Mouse (Mus musculus): ENCODE results near the gene Arpc2.

Gene Arpc2

DNA sequence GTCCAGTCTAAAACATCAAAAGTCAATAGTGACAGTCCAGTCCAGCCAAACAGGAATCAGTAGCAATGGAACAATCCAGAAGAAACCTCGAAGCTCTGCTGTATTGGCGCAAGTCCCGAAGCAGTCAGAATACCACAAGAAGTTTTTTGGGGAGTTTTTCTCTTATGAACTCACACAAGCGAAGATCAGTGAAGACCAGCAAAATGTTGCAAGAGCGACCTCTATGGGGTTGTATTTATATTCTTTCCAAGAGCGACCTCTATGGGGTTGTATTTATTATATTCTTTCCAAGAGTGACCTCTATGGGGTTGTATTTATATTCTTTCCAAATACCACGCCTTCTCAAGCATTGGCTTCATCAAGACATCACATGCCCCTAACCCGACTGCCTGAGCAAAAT, 32.9 kb downstream of the Arpc2 start:
- no peaks in the 10 kb centered on the region for H3K9me3 ChIP-seq (ENCODE audit: low read length)
- H3K27me3 ChIP-seq (ENCODE audit: insufficient read depth, low read length), result no peaks in the 10 kb centered on the region
- H3K4me1 ChIP-seq (replicated peaks; ENCODE audit: low read depth, low read length), result peaks cover 2% of the 10 kb centered on the region; the same call in 1 of the 2 replicates
- H3K36me3 ChIP-seq (ENCODE audit: insufficient read depth, low read length), result peaks cover 54% of the 10 kb centered on the region
- no peak for TF ChIP-seq NANOG (IDR thresholded peaks at IDR 0.05; ENCODE audit: borderline replicate concordance, low read length)
- no peak for TF ChIP-seq POU5F1 (IDR thresholded peaks at IDR 0.05; ENCODE audit: borderline replicate concordance, low read length)
- TF ChIP-seq CTCF (conservative IDR thresholded peaks at IDR 0.05; ENCODE audit: low read length), result peak; percentile 19; the same call in 1 of the 2 replicates
- H3K4me3 ChIP-seq (replicated peaks; ENCODE audit: low read length), result no peak overlapping the region

- Histone ChIP-seq H3K4me1 (replicated peaks; ENCODE audit: low read depth, low read length) (peaks cover 8% of the 10 kb centered on the region), H3K36me3 (ENCODE audit: insufficient read depth, low read length) (peaks cover 25% of the 10 kb centered on the region), H3K4me3 (replicated peaks; ENCODE audit: low read length) (no peak overlapping the region), H3K27me3 (ENCODE audit: insufficient read depth, low read length) (no peaks in the 10 kb centered on the region), H3K9me3 (ENCODE audit: low read length) (no peaks in the 10 kb centered on the region)
- TF ChIP-seq CTCF (conservative IDR thresholded peaks at IDR 0.05; ENCODE audit: low read length) (no peak), POU5F1 (IDR thresholded peaks at IDR 0.05; ENCODE audit: borderline replicate concordance, low read length) (no peak), NANOG (IDR thresholded peaks at IDR 0.05; ENCODE audit: borderline replicate concordance, low read length) (no peak)
Measured at GRCm38 (mm10) chr1:74271659-74272058, 35.8 kb downstream of the Arpc2 start.

DNA sequence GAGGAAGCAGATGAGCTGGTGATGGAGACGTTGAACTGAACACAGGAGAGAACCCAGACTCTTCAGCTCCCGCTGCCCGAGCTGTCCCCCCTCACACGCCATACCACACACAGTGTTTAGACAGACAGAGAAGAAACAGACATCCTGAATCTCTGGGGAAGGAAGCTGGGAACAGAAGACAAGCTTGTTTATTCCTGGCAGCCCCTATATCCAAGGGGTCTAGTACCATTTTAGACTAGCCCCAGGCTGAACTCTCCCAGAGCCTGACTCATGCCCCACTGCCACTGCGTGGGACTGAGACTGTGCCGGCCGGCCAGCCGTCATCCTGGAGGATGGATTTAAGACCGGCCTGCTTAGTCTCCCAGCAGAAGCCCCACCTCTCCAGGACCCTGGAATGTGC, 39.1 kb downstream of the Arpc2 start:
- H3K36me3 ChIP-seq (ENCODE audit: insufficient read depth, low read length), result peaks cover 15% of the 10 kb centered on the region
- peaks cover 38% of the 10 kb centered on the region for H3K4me1 ChIP-seq (replicated peaks; ENCODE audit: low read depth, low read length)
- no peaks in the 10 kb centered on the region for H3K27me3 ChIP-seq (ENCODE audit: insufficient read depth, low read length)
- no peaks in the 10 kb centered on the region for H3K9me3 ChIP-seq (ENCODE audit: low read length)
- no peak overlapping the region for H3K4me3 ChIP-seq (replicated peaks; ENCODE audit: low read length)
- TF ChIP-seq POU5F1 (IDR thresholded peaks at IDR 0.05; ENCODE audit: borderline replicate concordance, low read length) (no peak), CTCF (conservative IDR thresholded peaks at IDR 0.05; ENCODE audit: low read length) (no peak), NANOG (IDR thresholded peaks at IDR 0.05; ENCODE audit: borderline replicate concordance, low read length) (no peak)

- H3K27me3 ChIP-seq (ENCODE audit: insufficient read depth, low read length), result no peaks in the 10 kb centered on the region
- H3K4me1 ChIP-seq (replicated peaks; ENCODE audit: low read depth, low read length), result peaks cover 56% of the 10 kb centered on the region
- no peaks in the 10 kb centered on the region for H3K9me3 ChIP-seq (ENCODE audit: low read length)
- no peak overlapping the region for H3K4me3 ChIP-seq (replicated peaks; ENCODE audit: low read length)
- H3K36me3 ChIP-seq (ENCODE audit: insufficient read depth, low read length), result peaks cover 36% of the 10 kb centered on the region
- TF ChIP-seq POU5F1 (IDR thresholded peaks at IDR 0.05; ENCODE audit: borderline replicate concordance, low read length) (no peak), CTCF (conservative IDR thresholded peaks at IDR 0.05; ENCODE audit: low read length) (no peak), NANOG (IDR thresholded peaks at IDR 0.05; ENCODE audit: borderline replicate concordance, low read length) (no peak)
Measured at GRCm38 (mm10) chr1:74277041-74277440, 41.2 kb downstream of the Arpc2 start.

GRCm38 (mm10) chr1:74277883-74278537, 42.1 kb downstream of the Arpc2 start:
- Histone ChIP-seq H3K27me3 (ENCODE audit: insufficient read depth, low read length) (no peaks in the 10 kb centered on the region), H3K9me3 (ENCODE audit: low read length) (no peaks in the 10 kb centered on the region), H3K4me3 (replicated peaks; ENCODE audit: low read length) (no peak overlapping the region), H3K4me1 (replicated peaks; ENCODE audit: low read depth, low read length) (peaks cover 65% of the 10 kb centered on the region), H3K36me3 (ENCODE audit: insufficient read depth, low read length) (peaks cover 45% of the 10 kb centered on the region)
- TF ChIP-seq NANOG (IDR thresholded peaks at IDR 0.05; ENCODE audit: borderline replicate concordance, low read length) (no peak), CTCF (conservative IDR thresholded peaks at IDR 0.05; ENCODE audit: low read length) (no peak), POU5F1 (IDR thresholded peaks at IDR 0.05; ENCODE audit: borderline replicate concordance, low read length) (no peak)

GRCm38 (mm10) chr1:74278538-74278937, 42.7 kb downstream of the Arpc2 start, which contains the start of gene Gpbar1:
Gene Gpbar1, plus strand, starts transcription at chr1:74278550.
- no peaks in the 10 kb centered on the region for H3K9me3 ChIP-seq (ENCODE audit: low read length)
- H3K4me3 ChIP-seq (replicated peaks; ENCODE audit: low read length), result peak within 1 kb of the TSS; percentile 41
- TF ChIP-seq NANOG (IDR thresholded peaks at IDR 0.05; ENCODE audit: borderline replicate concordance, low read length) (no peak), POU5F1 (IDR thresholded peaks at IDR 0.05; ENCODE audit: borderline replicate concordance, low read length) (no peak), CTCF (conservative IDR thresholded peaks at IDR 0.05; ENCODE audit: low read length) (no peak)
- H3K27me3 ChIP-seq (ENCODE audit: insufficient read depth, low read length), result no peaks in the 10 kb centered on the region
- H3K36me3 ChIP-seq (ENCODE audit: insufficient read depth, low read length), result peaks cover 50% of the 10 kb centered on the region
- H3K4me1 ChIP-seq (replicated peaks; ENCODE audit: low read depth, low read length), result peaks cover 70% of the 10 kb centered on the region

- Histone ChIP-seq H3K4me3 (replicated peaks; ENCODE audit: low read length) (peak overlapping the region; percentile 41), H3K36me3 (ENCODE audit: insufficient read depth, low read length) (peaks cover 53% of the 10 kb centered on the region), H3K4me1 (replicated peaks; ENCODE audit: low read depth, low read length) (peaks cover 74% of the 10 kb centered on the region), H3K27me3 (ENCODE audit: insufficient read depth, low read length) (no peaks in the 10 kb centered on the region), H3K9me3 (ENCODE audit: low read length) (no peaks in the 10 kb centered on the region)
- TF ChIP-seq POU5F1 (IDR thresholded peaks at IDR 0.05; ENCODE audit: borderline replicate concordance, low read length), result no peak
- no peak for TF ChIP-seq CTCF (conservative IDR thresholded peaks at IDR 0.05; ENCODE audit: low read length)
- TF ChIP-seq NANOG (IDR thresholded peaks at IDR 0.05; ENCODE audit: borderline replicate concordance, low read length), result no peak
Measured at GRCm38 (mm10) chr1:74278988-74279387, 43.1 kb downstream of the Arpc2 start.

GRCm38 (mm10) chr1:74280591-74281325, 44.9 kb downstream of the Arpc2 start:
- no peaks in the 10 kb centered on the region for H3K9me3 ChIP-seq (ENCODE audit: low read length)
- no peak overlapping the region for H3K4me3 ChIP-seq (replicated peaks; ENCODE audit: low read length)
- no peaks in the 10 kb centered on the region for H3K27me3 ChIP-seq (ENCODE audit: insufficient read depth, low read length)
- TF ChIP-seq POU5F1 (IDR thresholded peaks at IDR 0.05; ENCODE audit: borderline replicate concordance, low read length), result no peak
- TF ChIP-seq NANOG (IDR thresholded peaks at IDR 0.05; ENCODE audit: borderline replicate concordance, low read length), result no peak
- no peak for TF ChIP-seq CTCF (conservative IDR thresholded peaks at IDR 0.05; ENCODE audit: low read length)
- peaks cover 53% of the 10 kb centered on the region for H3K36me3 ChIP-seq (ENCODE audit: insufficient read depth, low read length)
- H3K4me1 ChIP-seq (replicated peaks; ENCODE audit: low read depth, low read length), result peaks cover 76% of the 10 kb centered on the region
